Mouse (Mus musculus) lung, adult 2 months (tissue): ENCODE data around the gene Prrt1. TPM values are rescaled to one million over a fixed set of nuclear protein-coding genes. Genes with fewer than 3 reads are reported as not detected.

Experiments
- DNase-seq: peaks from one replicate; pipeline ENCODE4 v3.0.0; 2022
- H3K4me1 ChIP-seq: fragments of 200-500 bp; 2 replicates; pipeline ENCODE4 v1.6.1; 2011; ENCODE audit warnings: low read length; ENCODE audit not compliant: control insufficient read depth, insufficient read depth
- H3K4me3 ChIP-seq: fragments of 200-500 bp; replicated peaks from 2 replicates; pipeline ENCODE3; 2011; ENCODE audit warnings: low read depth, mild to moderate bottlenecking, control low read depth, low read length; ENCODE audit errors: extremely low read depth
- CTCF ChIP-seq: fragments of 200-500 bp; IDR thresholded peaks from 2 replicates; pipeline ENCODE4 v1.5.1; 2011; ENCODE audit warnings: mild to moderate bottlenecking, low read length, control low read depth; ENCODE audit not compliant: insufficient read depth
- POLR2A ChIP-seq: fragments of 200-500 bp; IDR thresholded peaks from 2 replicates; pipeline ENCODE4 v1.6.1; 2011; ENCODE audit warnings: low read depth, mild to moderate bottlenecking, control low read depth, low read length, borderline replicate concordance; ENCODE audit errors: extremely low read depth
- WGBS: fragments of 180-500 bp; shearing (Covaris S2); methylation state at CpG from one replicate; pipeline ENCODE4 v1.1.7; 2018; 5-methylcytosine and 5-hydroxymethylcytosine counted together
- polyA plus RNA-seq: library from polyadenylated mRNA; depleted of rRNA; stranded (reverse); fragments of >200 nt; gene quantifications from 2 replicates; pipeline ENCODE4 v1.2.3, GENCODE M21; 2012

Gene Prrt1
- polyA plus RNA-seq, 1 experiment = 5.2 TPM

DNA sequence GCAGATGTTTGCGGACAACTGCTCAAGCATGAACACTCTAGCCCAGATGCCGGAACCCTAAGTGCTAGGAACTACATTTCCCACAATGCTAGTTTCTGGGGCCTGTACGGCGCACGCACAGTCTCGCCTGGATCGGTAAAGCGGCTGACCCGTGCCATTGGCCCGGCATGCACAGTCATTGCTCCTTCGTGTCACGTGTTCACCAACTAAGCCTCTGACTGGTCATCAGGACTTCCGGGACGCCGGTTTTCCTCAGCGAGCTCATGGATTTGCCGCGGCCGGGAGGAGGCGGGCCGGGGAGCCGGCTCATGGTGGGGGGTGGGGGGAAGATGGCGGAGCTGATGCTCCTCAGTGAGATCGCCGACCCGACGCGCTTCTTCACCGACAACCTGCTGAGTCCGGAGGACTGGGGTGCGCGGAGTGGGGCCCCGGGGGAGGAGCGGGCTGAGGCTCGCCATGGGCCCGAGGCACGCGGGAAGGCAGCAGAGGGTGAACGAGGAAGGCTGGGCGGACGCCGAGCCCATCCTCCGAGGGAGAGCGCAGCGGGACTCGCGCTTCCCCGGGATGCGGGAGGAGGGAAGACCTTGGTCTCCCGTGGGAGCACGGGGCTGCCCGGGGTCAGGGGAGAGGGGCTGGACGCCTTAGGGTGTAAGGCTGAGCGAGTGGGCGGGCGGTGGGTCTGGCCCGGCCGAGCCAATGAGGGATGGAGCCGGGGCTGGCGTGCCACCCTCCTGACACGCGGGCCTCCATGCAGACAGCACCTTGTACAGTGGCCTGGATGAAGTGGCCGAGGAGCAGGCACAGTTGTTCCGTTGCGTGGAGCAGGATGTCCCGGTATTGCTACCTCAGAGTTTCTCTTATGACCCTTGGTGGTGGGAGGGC, 17.8 kb downstream of the Prrt1 start, which contains the start of gene Atf6b:
Gene Atf6b (plus strand): TSS at position 241 of the 882 bp plus-strand sequence.
- WGBS = under 1% methylated on average over 66 of the region's 66 CpGs
- peak; percentile 84 for DNase-seq
- TF ChIP-seq CTCF = no peak
- peak; percentile 51; the same call in 1 of the 2 replicates for TF ChIP-seq POLR2A

DNA sequence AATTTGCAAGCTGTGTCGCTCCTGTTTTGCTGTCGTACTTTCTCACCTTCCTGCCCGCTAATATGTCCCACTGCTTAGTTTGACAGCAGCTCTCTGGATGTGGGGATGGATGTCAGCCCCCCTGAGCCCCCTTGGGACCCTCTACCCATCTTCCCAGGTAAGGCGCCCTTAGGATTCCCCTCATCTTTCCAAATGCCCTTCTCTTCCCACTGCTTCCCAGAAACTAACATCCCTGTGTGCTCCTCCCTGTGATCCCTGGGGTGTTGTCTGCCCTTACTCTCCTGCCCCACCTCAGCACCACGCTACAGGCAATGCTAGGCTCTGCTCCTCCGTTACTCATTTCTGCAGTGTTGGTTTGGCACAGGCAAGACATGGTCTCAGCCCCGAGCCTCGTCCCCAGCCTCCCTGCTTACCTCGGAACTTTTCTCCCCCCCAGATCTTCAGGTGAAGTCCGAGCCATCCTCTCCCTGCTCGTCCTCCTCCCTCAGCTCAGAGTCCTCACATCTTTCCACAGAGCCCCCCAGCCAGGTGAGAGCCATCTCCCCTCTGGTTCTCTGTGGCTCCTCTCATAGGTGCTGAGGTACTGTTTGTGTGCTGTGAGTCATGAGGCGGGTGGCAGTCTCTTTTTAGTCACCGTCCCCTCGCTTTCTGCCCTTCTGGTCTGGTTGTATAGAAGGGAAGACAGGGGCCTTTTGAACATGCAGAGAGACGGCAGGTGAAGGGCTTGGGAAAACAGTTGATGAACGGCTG, 19.0 kb downstream of the Prrt1 start:
- peaks cover 5% of the 10 kb centered on the region; the same call in 1 of the 2 replicates for H3K4me1 ChIP-seq
- TF ChIP-seq POLR2A = no peak
- TF ChIP-seq CTCF = no peak
- DNase-seq = no peak
- no peak overlapping the region for H3K4me3 ChIP-seq
- WGBS = 82% methylated on average over 16 of the region's 16 CpGs

More for the DNA sequence above, 17.8 kb downstream of the Prrt1 start, which contains the start of gene Atf6b:
- H3K4me1 ChIP-seq = peaks cover 5% of the 10 kb centered on the region; the same call in 1 of the 2 replicates
- H3K4me3 ChIP-seq = peak within 1 kb of the TSS; percentile 82

DNA sequence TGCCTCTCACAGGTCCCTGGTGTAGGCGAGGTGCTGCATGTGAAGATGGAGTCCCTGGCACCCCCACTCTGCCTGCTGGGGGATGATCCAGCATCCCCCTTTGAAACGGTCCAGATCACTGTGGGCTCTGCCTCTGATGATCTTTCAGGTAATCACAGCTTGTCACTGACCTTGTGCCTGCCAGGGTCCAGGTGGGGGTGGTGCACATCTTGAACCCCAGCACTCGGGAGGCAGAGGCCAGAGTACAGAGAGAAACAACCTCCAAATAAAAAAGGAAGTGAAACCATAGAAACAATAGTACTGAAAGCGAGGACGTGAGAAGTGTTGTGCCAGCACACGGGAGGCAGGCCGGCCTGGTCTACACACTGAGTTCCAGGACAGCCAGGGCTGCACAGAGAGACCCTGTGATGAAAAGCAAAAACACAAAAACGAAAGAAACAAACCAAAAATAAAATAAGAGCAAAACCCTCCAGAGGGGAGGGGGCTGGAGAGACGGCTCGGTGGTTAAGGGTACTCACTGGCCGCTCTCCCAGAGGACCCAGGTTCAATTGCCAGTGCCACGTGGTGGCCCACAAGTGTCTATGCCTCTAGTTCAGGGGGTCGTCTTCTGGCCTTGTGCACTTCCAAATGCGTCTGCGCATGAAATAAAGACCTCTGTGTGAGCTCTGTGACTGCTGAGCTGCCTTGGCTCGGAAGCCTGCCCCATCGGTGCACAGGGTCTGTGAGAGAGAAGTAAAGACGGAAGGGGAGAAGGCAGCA, 20.0 kb downstream of the Prrt1 start:
- no peak for TF ChIP-seq CTCF
- no peak for TF ChIP-seq POLR2A
- Histone ChIP-seq H3K4me1 (peaks cover 9% of the 10 kb centered on the region), H3K4me3 (no peak overlapping the region)
- no peak for DNase-seq
- 83% methylated on average over 18 of the region's 18 CpGs for WGBS

DNA sequence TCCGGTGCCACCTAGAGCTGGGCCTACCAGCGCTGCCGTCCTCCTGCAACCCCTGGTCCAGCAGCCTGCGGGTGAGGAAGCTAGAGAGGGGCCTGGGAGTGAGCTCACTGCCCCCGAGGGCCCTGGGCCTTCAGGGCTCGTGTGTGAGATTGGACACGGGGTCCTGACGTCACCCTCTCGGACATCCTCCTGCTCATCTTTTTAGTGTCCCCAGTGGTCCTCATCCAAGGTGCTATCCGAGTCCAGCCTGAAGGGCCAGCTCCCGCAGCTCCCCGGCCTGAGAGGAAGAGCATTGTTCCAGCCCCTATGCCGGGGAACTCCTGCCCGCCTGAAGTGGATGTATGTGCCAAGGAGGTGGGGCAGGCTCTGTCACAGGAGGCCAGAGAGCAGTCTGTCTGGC, 21.4 kb downstream of the Prrt1 start:
- TF ChIP-seq POLR2A (no peak), CTCF (no peak)
- Histone ChIP-seq H3K4me3 (no peak overlapping the region), H3K4me1 (peaks cover 16% of the 10 kb centered on the region)
- no peak for DNase-seq
- 80% methylated on average over 14 of the region's 14 CpGs for WGBS

DNA sequence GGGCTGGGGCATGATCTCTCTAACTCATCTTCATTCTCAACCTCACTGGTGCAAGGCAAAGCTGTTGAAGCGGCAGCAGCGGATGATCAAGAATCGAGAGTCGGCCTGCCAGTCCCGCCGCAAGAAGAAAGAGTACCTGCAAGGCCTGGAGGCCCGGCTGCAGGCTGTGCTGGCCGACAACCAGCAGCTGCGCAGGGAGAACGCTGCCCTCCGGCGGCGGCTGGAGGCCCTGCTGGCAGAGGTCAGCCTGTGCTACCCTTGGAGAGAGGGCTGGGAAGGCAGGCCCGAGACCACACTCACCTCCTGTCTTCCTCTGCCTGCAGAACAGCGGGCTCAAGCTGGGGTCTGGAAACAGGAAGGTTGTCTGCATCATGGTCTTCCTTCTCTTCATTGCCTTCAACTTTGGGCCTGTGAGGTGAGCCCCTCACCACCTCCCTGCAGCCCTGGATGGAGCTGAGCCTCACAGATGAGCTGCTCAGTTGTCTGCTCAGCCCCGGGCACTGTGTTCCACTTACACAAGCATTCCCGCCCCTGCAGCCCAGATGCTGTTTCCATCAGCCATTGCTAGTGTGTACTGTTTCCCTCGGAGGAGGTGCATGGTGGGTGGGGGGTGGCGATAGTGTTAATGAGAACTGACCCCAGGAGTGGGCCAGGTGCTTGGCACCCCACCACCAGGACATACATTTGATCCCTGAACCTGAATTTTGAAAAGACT, 22.3 kb downstream of the Prrt1 start:
- 60% methylated on average over 19 of the region's 19 CpGs for WGBS
- TF ChIP-seq POLR2A (no peak), CTCF (0 out of 2 replicates have a peak, but pooled peaks have one; percentile 24)
- DNase-seq = no peak
- Histone ChIP-seq H3K4me1 (peaks cover 25% of the 10 kb centered on the region), H3K4me3 (no peak overlapping the region)

DNA sequence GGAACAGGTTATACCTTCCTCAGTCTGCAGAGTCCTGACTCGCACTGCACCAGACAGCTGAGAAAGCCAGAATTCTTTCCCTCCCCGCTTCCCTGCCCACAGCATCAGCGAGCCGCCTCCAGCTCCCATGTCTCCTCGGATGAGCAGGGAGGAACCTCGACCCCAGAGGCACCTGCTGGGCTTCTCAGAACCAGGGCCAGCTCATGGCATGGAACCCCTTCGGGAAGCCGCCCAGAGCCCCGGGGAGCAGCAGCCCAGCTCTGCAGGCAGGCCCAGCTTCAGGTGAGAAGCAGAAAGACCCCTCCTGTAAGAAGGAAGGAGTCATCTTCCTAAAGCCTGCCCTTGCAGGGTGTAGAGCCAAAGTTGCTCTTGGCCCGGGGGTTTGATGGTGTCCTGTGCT, 23.2 kb downstream of the Prrt1 start:
- TF ChIP-seq CTCF = no peak
- TF ChIP-seq POLR2A = no peak
- 91% methylated on average over 10 of the region's 10 CpGs for WGBS

DNA sequence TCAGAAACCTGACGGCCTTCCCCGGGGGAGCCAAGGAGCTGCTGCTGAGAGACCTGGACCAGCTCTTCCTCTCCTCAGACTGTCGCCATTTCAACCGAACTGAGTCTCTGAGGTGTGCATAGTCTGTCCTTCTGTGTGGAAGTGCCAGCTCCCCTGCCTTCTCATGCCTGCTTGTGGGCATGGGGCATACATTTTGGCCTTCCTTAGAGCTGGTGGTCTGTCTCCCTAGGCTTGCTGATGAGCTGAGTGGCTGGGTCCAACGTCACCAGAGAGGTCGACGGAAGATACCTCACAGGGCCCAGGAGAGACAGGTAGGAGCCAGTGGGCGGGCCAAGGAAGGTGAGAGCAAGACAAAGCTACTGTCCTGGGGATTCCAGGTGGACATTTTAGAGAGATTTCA, 23.7 kb downstream of the Prrt1 start:
- WGBS = 92% methylated on average over 8 of the region's 8 CpGs
- DNase-seq = no peak
- no peak for TF ChIP-seq CTCF
- TF ChIP-seq POLR2A = no peak
- H3K4me3 ChIP-seq = no peak overlapping the region
- peaks cover 25% of the 10 kb centered on the region for H3K4me1 ChIP-seq

More for the DNA sequence above, 23.2 kb downstream of the Prrt1 start:
- Histone ChIP-seq H3K4me1 (peaks cover 25% of the 10 kb centered on the region), H3K4me3 (no peak overlapping the region)
- no peak for DNase-seq

DNA sequence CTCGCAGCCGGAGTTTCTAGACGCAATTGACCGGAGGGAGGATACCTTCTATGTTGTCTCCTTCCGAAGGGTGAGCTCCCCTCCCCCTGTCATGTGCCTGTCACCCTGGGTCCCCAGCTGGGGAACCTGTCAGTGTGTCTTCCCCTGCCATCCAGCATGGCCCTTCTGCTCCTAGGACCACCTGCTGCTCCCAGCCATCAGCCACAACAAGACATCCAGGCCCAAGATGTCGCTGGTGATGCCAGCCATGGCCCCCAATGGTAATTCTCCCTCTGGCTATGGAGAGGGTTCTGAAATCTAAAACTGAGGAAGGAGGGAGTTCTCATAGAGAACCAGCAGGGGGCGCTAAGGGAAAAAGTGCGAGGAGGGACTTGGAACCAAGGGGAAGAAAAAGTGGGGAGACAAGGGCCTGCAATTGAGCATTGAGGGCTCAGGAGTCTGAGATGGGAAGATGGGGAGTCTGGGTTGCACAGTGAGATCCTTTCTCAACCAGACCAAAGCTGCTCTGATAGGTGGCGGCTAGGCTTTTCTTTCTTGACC, 24.5 kb downstream of the Prrt1 start:
- no peak overlapping the region for H3K4me3 ChIP-seq
- WGBS = 66% methylated on average over 9 of the region's 9 CpGs
- TF ChIP-seq POLR2A = no peak
- peak; percentile 51 for TF ChIP-seq CTCF
- peak; percentile 70 for DNase-seq
- peaks cover 25% of the 10 kb centered on the region for H3K4me1 ChIP-seq
